Mouse (Mus musculus): ENCODE measurements at regions not wholly inside any gene's neighbourhood (a gene's known extent, or its start where the extent isn't known, plus 50 kb on each side); places are given as distances from the start of the nearest gene placed in this dataset.
A peak's percentile ranks its signal among the peaks of the same experiment; 100 is the strongest.

GRCm38 (mm10) chr3:58295810-58296209 is 118.7 kb upstream of the Tsc22d2 start:
- in situ Hi-C loops (cut with MboI; ENCODE audit: low pct_unique_long_range_greater_than_20kb) = no loop called here
- ATAC-seq = no peak
- H3K27me3 ChIP-seq = no peaks in the 10 kb centered on the region
- POLR2A ChIA-PET = interaction anchor here (0.6 kb wide), 1 partner anchor 18 kb away, joined by 3 read pairs; no protein-coding TSS in a partner anchor
- TF ChIP-seq CTCF (IDR thresholded peaks at IDR 0.05) = no peak
- CTCF ChIA-PET = no interaction called here
- DNase-seq (ENCODE audit: low read depth, low spot score) = no peak

GRCm38 (mm10) chr3:58300213-58300612 is 114.3 kb upstream of the Tsc22d2 start:
- H3K27me3 ChIP-seq = no peaks in the 10 kb centered on the region
- in situ Hi-C loops (cut with MboI; ENCODE audit: low pct_unique_long_range_greater_than_20kb) = loop anchor here (5.0 kb wide), 1 partner anchor 138 kb away; no protein-coding TSS in a partner anchor
- POLR2A ChIA-PET = no interaction called here
- no peak for ATAC-seq
- no peak for DNase-seq (ENCODE audit: low read depth, low spot score)
- CTCF ChIA-PET = interaction anchor here (1.3 to 1.6 kb wide), 2 partner anchors 10 to 72 kb away, joined by 3 to 4 read pairs; no protein-coding TSS in a partner anchor
- TF ChIP-seq CTCF (IDR thresholded peaks at IDR 0.05) = no peak

DNA sequence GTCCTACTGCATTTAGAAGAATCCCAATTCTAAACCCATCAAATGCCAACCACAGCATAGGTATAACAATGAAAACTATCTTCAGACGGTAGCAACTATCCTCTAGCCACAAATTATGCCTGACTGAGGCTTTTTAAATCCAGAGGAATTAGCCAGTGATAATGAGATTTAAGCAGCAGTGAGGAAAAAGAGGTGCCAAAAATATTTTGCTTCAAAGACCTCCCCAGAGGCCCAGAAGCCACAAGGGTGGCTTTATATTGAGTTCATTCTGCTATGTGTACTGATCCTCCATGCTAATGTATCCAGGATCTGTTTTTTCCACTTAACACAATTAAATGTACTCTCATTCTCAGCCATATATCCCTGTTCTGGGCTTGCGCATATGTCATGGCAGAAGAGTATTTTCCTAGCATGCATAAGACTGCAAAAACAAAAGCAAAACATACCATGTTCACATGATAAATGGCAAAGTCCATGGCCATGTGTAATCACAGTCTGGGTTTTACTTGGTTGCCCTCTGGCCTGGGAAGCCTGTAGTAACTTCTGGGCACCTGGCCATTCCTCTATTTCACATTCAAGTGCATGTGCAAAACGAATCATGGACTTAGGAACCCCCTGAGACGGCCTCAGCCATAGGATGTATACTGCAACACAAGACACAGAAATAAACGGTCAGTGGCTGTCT is 113.6 kb upstream of the Tsc22d2 start:
- ChIA-PET CTCF (interaction anchor here (2.5 kb wide), 1 partner anchor 10 kb away, joined by 6 read pairs; no protein-coding TSS in a partner anchor), POLR2A (no interaction called here)
- in situ Hi-C loops (cut with MboI; ENCODE audit: low pct_unique_long_range_greater_than_20kb) = loop anchor here (5.0 kb wide), 1 partner anchor 139 kb away; no protein-coding TSS in a partner anchor
- ATAC-seq (peak; percentile 16), DNase-seq (ENCODE audit: low read depth, low spot score) (peak; percentile 93)
- TF ChIP-seq CTCF (IDR thresholded peaks at IDR 0.05) = no peak
- H3K27me3 ChIP-seq = no peaks in the 10 kb centered on the region

- in situ Hi-C loops (cut with MboI; ENCODE audit: low pct_unique_long_range_greater_than_20kb) = loop anchor here (5.0 kb wide), 1 partner anchor 140 kb away; no protein-coding TSS in a partner anchor
- DNase-seq (ENCODE audit: low read depth, low spot score) (no peak), ATAC-seq (no peak)
- no peaks in the 10 kb centered on the region for H3K27me3 ChIP-seq
- POLR2A ChIA-PET = interaction anchor here (1.1 kb wide), 1 partner anchor 14 kb away, joined by 3 read pairs; no protein-coding TSS in a partner anchor
- TF ChIP-seq CTCF (IDR thresholded peaks at IDR 0.05) = no peak
- CTCF ChIA-PET = interaction anchor here (2.5 kb wide), 1 partner anchor 9 kb away, joined by 6 read pairs; no protein-coding TSS in a partner anchor
These were observed 112.2 kb upstream of the Tsc22d2 start for GRCm38 (mm10) chr3:58302322-58302721.

DNA sequence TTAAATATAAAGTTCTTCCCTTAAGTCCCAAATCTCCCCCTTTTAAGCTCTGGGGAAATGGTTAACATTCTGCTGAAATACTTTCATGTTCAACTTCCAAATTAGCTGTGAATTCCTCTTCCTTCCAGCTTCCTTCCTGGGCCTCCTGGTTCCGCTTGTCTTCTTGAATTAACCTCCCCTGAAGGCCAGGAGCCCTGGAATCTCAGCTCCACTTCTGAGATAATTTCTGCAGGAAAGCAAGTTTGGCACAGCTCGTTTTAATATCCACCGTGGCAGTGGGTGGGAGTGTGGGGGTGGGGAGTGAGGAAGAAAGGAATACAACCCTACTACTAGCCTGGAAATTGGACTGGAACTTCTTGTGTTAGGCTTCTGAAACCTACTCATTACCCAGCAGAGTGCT is 110.8 kb upstream of the Tsc22d2 start:
- CTCF ChIA-PET = interaction anchor here (0.9 kb wide), 1 partner anchor 25 kb away, joined by 3 read pairs; no protein-coding TSS in a partner anchor
- H3K27me3 ChIP-seq = no peaks in the 10 kb centered on the region
- no peak for DNase-seq (ENCODE audit: low read depth, low spot score)
- TF ChIP-seq CTCF (IDR thresholded peaks at IDR 0.05) = no peak
- in situ Hi-C loops (cut with MboI; ENCODE audit: low pct_unique_long_range_greater_than_20kb) = loop anchor here (5.0 kb wide), 1 partner anchor 141 kb away; no protein-coding TSS in a partner anchor
- ATAC-seq = no peak
- POLR2A ChIA-PET = interaction anchor here (1.2 kb wide), 1 partner anchor 119 kb away, joined by 5 read pairs; no protein-coding TSS in a partner anchor

- DNase-seq (ENCODE audit: low read depth, low spot score) (no peak), ATAC-seq (no peak)
- in situ Hi-C loops (cut with MboI; ENCODE audit: low pct_unique_long_range_greater_than_20kb) = no loop called here
- POLR2A ChIA-PET = interaction anchor here (1.7 kb wide), 1 partner anchor 62 kb away, joined by 3 read pairs; no protein-coding TSS in a partner anchor
- CTCF ChIA-PET = no interaction called here
- H3K27me3 ChIP-seq = no peaks in the 10 kb centered on the region
- TF ChIP-seq CTCF (IDR thresholded peaks at IDR 0.05) = no peak
These were observed 104.9 kb upstream of the Tsc22d2 start for GRCm38 (mm10) chr3:58309601-58310000.

DNA sequence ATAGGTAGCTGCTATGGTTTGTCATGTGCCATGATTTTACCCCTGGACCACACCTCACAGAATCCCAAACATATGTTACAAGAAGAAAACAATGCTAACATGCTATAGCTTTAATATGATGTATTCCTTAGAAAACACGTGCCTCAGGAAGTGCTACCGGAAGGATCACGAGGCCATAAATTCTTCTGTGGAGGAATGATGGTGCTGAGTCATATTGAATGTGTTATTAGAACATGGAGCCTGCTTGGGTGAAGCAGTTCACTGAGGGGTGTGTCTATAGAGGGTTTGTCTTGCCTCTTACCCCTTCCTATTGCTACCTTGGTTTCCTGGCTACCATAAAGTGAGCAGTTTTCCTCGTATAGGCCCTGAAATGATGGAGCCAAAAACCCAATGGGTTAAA is 104.1 kb upstream of the Tsc22d2 start:
- ChIA-PET CTCF (interaction anchor here (0.8 to 1.3 kb wide), 2 partner anchors 9 to 11 kb away, joined by 3 to 6 read pairs; no protein-coding TSS in a partner anchor), POLR2A (interaction anchor here (1.7 kb wide), 1 partner anchor 62 kb away, joined by 3 read pairs; no protein-coding TSS in a partner anchor)
- DNase-seq (ENCODE audit: low read depth, low spot score) = no peak
- no peak for TF ChIP-seq CTCF (IDR thresholded peaks at IDR 0.05)
- ATAC-seq = no peak
- H3K27me3 ChIP-seq = no peaks in the 10 kb centered on the region
- in situ Hi-C loops (cut with MboI; ENCODE audit: low pct_unique_long_range_greater_than_20kb) = loop anchor here (10.0 kb wide), 1 partner anchor 104 kb away; the partner anchor contains the start of gene Tsc22d2

GRCm38 (mm10) chr3:58311104-58311685 is 103.3 kb upstream of the Tsc22d2 start:
- TF ChIP-seq CTCF (IDR thresholded peaks at IDR 0.05) = no peak
- CTCF ChIA-PET = interaction anchor here (0.8 to 1.6 kb wide), 4 partner anchors 9 to 151 kb away, joined by 3 to 6 read pairs (median 4); no protein-coding TSS in a partner anchor
- POLR2A ChIA-PET = interaction anchor here (1.7 kb wide), 1 partner anchor 61 kb away, joined by 3 read pairs; no protein-coding TSS in a partner anchor
- peak; percentile 98 for DNase-seq (ENCODE audit: low read depth, low spot score)
- no peaks in the 10 kb centered on the region for H3K27me3 ChIP-seq
- ATAC-seq = peak; percentile 82
- in situ Hi-C loops (cut with MboI; ENCODE audit: low pct_unique_long_range_greater_than_20kb) = loop anchor here (10.0 kb wide), 1 partner anchor 104 kb away; the partner anchor contains the start of gene Tsc22d2

GRCm38 (mm10) chr3:58312623-58313022 is 101.9 kb upstream of the Tsc22d2 start:
- no peaks in the 10 kb centered on the region for H3K27me3 ChIP-seq
- TF ChIP-seq CTCF (IDR thresholded peaks at IDR 0.05) = no peak
- ATAC-seq (no peak), DNase-seq (ENCODE audit: low read depth, low spot score) (no peak)
- ChIA-PET POLR2A (no interaction called here), CTCF (interaction anchor here (1.5 to 2.6 kb wide), 2 partner anchors 9 to 16 kb away, joined by 6 to 9 read pairs; no protein-coding TSS in a partner anchor)
- in situ Hi-C loops (cut with MboI; ENCODE audit: low pct_unique_long_range_greater_than_20kb) = loop anchor here (10.0 kb wide), 1 partner anchor 102 kb away; the partner anchor contains the start of gene Tsc22d2

DNA sequence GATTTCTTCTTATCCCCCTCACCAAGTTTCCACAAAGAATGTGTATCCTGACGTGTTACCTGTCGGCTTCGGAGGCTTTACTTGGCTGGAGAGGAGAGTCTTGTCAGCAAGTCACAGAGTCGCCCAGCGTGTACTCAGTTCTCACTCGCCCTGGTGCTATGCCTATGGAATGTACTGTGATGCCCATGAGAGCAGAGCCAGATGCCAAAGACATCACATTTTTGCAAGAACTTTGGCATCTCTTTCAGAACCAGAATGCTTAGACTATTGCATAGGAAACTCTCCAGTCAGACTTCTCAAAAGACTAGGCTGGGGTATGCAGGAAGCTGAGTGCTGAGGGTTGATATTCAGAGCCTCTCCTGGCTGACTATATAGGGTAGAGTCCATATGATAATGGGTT is 99.3 kb upstream of the Tsc22d2 start:
- CTCF ChIA-PET = interaction anchor here (1.1 to 1.5 kb wide), 3 partner anchors 9 to 95 kb away, joined by 3 to 4 read pairs (median 3); no protein-coding TSS in a partner anchor
- no peaks in the 10 kb centered on the region for H3K27me3 ChIP-seq
- in situ Hi-C loops (cut with MboI; ENCODE audit: low pct_unique_long_range_greater_than_20kb) = loop anchor here (10.0 kb wide), 1 partner anchor 100 kb away; the partner anchor contains the start of gene Tsc22d2
- TF ChIP-seq CTCF (IDR thresholded peaks at IDR 0.05) = no peak
- DNase-seq (ENCODE audit: low read depth, low spot score) = no peak
- ATAC-seq = no peak
- POLR2A ChIA-PET = interaction anchor here (1.1 kb wide), 1 partner anchor 13 kb away, joined by 3 read pairs; no protein-coding TSS in a partner anchor
